Mouse (Mus musculus): ENCODE measurements around the gene Tiam1. TPM values are rescaled to one million over a fixed set of nuclear protein-coding genes. Genes with fewer than 3 reads are reported as not detected.

Gene Tiam1
- total and polyA plus RNA-seq, 2 experiments = 0.27 to 0.65 TPM

- no peak overlapping the region for H3K9ac ChIP-seq (ENCODE audit: low read depth, low read length)
- TF ChIP-seq POLR2A (IDR thresholded peaks at IDR 0.05; ENCODE audit: extremely low read depth, insufficient read depth, low read length) (no peak), CTCF (IDR thresholded peaks at IDR 0.05; ENCODE audit: low read depth, low read length) (no peak)
- H3K36me3 ChIP-seq (ENCODE audit: control insufficient read depth, insufficient read depth, low read length) = no peaks in the 10 kb centered on the region
- H3K4me3 ChIP-seq (ENCODE audit: insufficient read depth, low read depth, low read length) = no peak overlapping the region
- 91% methylated on average over 18 of the region's 18 CpGs for WGBS
- H3K79me2 ChIP-seq (ENCODE audit: control insufficient read depth, insufficient read depth, low read length) = no peaks in the 10 kb centered on the region
- no peak for DNase-seq (ENCODE audit: extremely low read depth, low read depth, low spot score)
- H3K27me3 ChIP-seq (ENCODE audit: control insufficient read depth, insufficient read depth, low read length) = no peaks in the 10 kb centered on the region
- H3K4me1 ChIP-seq (ENCODE audit: control insufficient read depth, insufficient read depth, low read length) = no peaks in the 10 kb centered on the region
- no peak overlapping the region for H3K27ac ChIP-seq (replicated peaks; ENCODE audit: insufficient read depth, low read depth, low read length)
These were observed 156.8 kb downstream of the Tiam1 start for GRCm38 (mm10) chr16:89986672-89987362.

GRCm38 (mm10) chr16:89985702-89986481, 157.7 kb downstream of the Tiam1 start:
- Histone ChIP-seq H3K79me2 (ENCODE audit: control insufficient read depth, insufficient read depth, low read length) (no peaks in the 10 kb centered on the region), H3K4me3 (ENCODE audit: insufficient read depth, low read depth, low read length) (no peak overlapping the region), H3K4me1 (ENCODE audit: control insufficient read depth, insufficient read depth, low read length) (no peaks in the 10 kb centered on the region), H3K9ac (ENCODE audit: low read depth, low read length) (no peak overlapping the region), H3K36me3 (ENCODE audit: control insufficient read depth, insufficient read depth, low read length) (no peaks in the 10 kb centered on the region), H3K27ac (replicated peaks; ENCODE audit: insufficient read depth, low read depth, low read length) (no peak overlapping the region), H3K27me3 (ENCODE audit: control insufficient read depth, insufficient read depth, low read length) (no peaks in the 10 kb centered on the region)
- whole genome bisulfite sequencing = 71% methylated on average over 20 of the region's 20 CpGs
- no peak for DNase-seq (ENCODE audit: extremely low read depth, low read depth, low spot score)
- TF ChIP-seq POLR2A (IDR thresholded peaks at IDR 0.05; ENCODE audit: extremely low read depth, insufficient read depth, low read length) = no peak
- no peak for TF ChIP-seq CTCF (IDR thresholded peaks at IDR 0.05; ENCODE audit: low read depth, low read length)

GRCm38 (mm10) chr16:89980075-89980744, 163.4 kb downstream of the Tiam1 start:
- no peak for TF ChIP-seq CTCF (IDR thresholded peaks at IDR 0.05; ENCODE audit: low read depth, low read length)
- no peak for TF ChIP-seq POLR2A (IDR thresholded peaks at IDR 0.05; ENCODE audit: extremely low read depth, insufficient read depth, low read length)
- no peaks in the 10 kb centered on the region for H3K36me3 ChIP-seq (ENCODE audit: control insufficient read depth, insufficient read depth, low read length)
- no peak overlapping the region for H3K9ac ChIP-seq (ENCODE audit: low read depth, low read length)
- no peak overlapping the region for H3K4me3 ChIP-seq (ENCODE audit: insufficient read depth, low read depth, low read length)
- H3K27me3 ChIP-seq (ENCODE audit: control insufficient read depth, insufficient read depth, low read length) = no peaks in the 10 kb centered on the region
- 79% methylated on average over 11 of the region's 11 CpGs for WGBS
- H3K79me2 ChIP-seq (ENCODE audit: control insufficient read depth, insufficient read depth, low read length) = no peaks in the 10 kb centered on the region
- H3K4me1 ChIP-seq (ENCODE audit: control insufficient read depth, insufficient read depth, low read length) = no peaks in the 10 kb centered on the region
- no peak for DNase-seq (ENCODE audit: extremely low read depth, low read depth, low spot score)
- no peak overlapping the region for H3K27ac ChIP-seq (replicated peaks; ENCODE audit: insufficient read depth, low read depth, low read length)

GRCm38 (mm10) chr16:89975441-89975840, 168.1 kb downstream of the Tiam1 start:
- H3K79me2 ChIP-seq (ENCODE audit: control insufficient read depth, insufficient read depth, low read length) = no peaks in the 10 kb centered on the region
- no peaks in the 10 kb centered on the region for H3K4me1 ChIP-seq (ENCODE audit: control insufficient read depth, insufficient read depth, low read length)
- 94% methylated on average over 9 of the region's 9 CpGs for WGBS

GRCm38 (mm10) chr16:89973814-89974712, 169.5 kb downstream of the Tiam1 start:
- Histone ChIP-seq H3K79me2 (ENCODE audit: control insufficient read depth, insufficient read depth, low read length) (no peaks in the 10 kb centered on the region), H3K4me1 (ENCODE audit: control insufficient read depth, insufficient read depth, low read length) (no peaks in the 10 kb centered on the region), H3K9ac (ENCODE audit: low read depth, low read length) (no peak overlapping the region), H3K27ac (replicated peaks; ENCODE audit: insufficient read depth, low read depth, low read length) (no peak overlapping the region), H3K4me3 (ENCODE audit: insufficient read depth, low read depth, low read length) (no peak overlapping the region), H3K27me3 (ENCODE audit: control insufficient read depth, insufficient read depth, low read length) (no peaks in the 10 kb centered on the region), H3K36me3 (ENCODE audit: control insufficient read depth, insufficient read depth, low read length) (no peaks in the 10 kb centered on the region)
- no peak for TF ChIP-seq CTCF (IDR thresholded peaks at IDR 0.05; ENCODE audit: low read depth, low read length)
- DNase-seq (ENCODE audit: extremely low read depth, low read depth, low spot score) = no peak
- 89% methylated on average over 16 of the region's 16 CpGs for WGBS

More at GRCm38 (mm10) chr16:89975441-89975840, 168.1 kb downstream of the Tiam1 start:
- no peaks in the 10 kb centered on the region for H3K27me3 ChIP-seq (ENCODE audit: control insufficient read depth, insufficient read depth, low read length)
- no peaks in the 10 kb centered on the region for H3K36me3 ChIP-seq (ENCODE audit: control insufficient read depth, insufficient read depth, low read length)
- no peak overlapping the region for H3K27ac ChIP-seq (replicated peaks; ENCODE audit: insufficient read depth, low read depth, low read length)
- no peak overlapping the region for H3K9ac ChIP-seq (ENCODE audit: low read depth, low read length)
- no peak for DNase-seq (ENCODE audit: extremely low read depth, low read depth, low spot score)
- no peak overlapping the region for H3K4me3 ChIP-seq (ENCODE audit: insufficient read depth, low read depth, low read length)
- no peak for TF ChIP-seq POLR2A (IDR thresholded peaks at IDR 0.05; ENCODE audit: extremely low read depth, insufficient read depth, low read length)
- TF ChIP-seq CTCF (IDR thresholded peaks at IDR 0.05; ENCODE audit: low read depth, low read length) = no peak
